In the genomic region with DNA sequence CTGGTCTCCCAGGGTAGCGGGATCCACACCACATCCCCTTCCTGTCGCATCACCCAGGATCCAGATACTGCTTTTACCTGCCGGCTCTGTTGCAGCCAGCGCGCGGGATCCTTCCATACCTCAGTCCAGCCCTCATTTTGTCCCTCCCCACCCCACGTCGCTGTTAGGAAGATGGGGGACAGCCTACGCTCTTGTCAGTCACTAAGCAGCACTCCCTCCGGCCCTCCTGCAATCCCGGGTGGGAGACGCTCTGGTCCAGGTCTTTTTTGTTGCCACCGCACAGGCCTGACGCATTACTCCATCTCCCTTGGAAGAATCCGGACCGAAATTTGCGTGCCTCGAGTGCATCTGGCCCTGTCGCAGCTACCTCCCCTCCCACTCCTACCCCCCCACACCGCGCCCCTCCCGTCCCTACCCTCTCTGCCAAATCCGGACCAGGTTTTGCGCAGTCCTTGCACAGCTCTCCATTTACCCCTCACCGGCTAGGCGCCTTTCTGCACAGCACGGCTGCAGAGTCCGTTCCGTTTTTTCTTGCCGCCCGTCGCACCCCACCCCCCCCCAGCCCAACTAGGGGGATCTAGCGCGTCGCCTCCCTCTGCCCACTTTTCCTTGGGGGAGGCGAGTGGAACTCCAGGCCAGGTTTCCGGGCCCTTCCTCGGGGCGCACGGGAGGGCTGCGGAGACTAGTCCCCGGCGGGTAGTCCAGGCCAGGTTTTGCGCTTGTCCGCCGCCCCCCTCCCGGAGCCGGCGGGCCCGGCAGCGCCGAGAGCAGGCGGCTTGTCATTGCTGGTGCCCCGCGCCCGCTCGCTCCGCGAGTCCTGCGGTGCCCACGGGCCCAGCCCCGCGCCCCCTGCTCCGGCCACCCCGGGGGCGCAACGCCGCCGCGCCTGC, we compare ENCODE assay signal across 8 mouse cellular contexts. TPM values are rescaled to one million over a fixed set of nuclear protein-coding genes. Genes with fewer than 3 reads are reported as not detected.
DNase-seq lines count a peak whose midpoint lies in the region; ATAC-seq and TF ChIP-seq lines count a peak whose summit lies in the region.

Adgrl1 (plus strand) TSS at position 743 of the 890 bp plus-strand sequence.

- peak; percentile 96 for DNase-seq in ZHBTc4 (ENCODE audit: low read depth, low spot score)
- peak; percentile 94 to 96 for DNase-seq in cerebellum, postnatal 4 days (ENCODE audit: low spot score in 2 of 2)
- DNase-seq in gastrocnemius, adult 8-10 months (ENCODE audit: low spot score in 2 of 2) = peak; percentile 61 to 69
- DNase-seq in hindbrain, postnatal 0 days (ENCODE audit: low spot score) = peak; percentile 98
- peak; percentile 92 to 94 for DNase-seq in left cerebral cortex, adult 18-20 months (ENCODE audit: low spot score in 2 of 2)
- DNase-seq in lung, postnatal 4 days = peak; percentile 93 to 97
- DNase-seq in right cerebral cortex, adult 18-20 months = peak; percentile 96
- peak; percentile 78 for DNase-seq in urinary bladder, adult 2 months (ENCODE audit: low spot score)

- H3K36me3 ChIP-seq in hindbrain, postnatal 0 days (ENCODE audit: insufficient read depth, low read length) = no peaks in the 10 kb centered on the region

- peak within 1 kb of the TSS; percentile 99 for H3K27ac ChIP-seq in hindbrain, postnatal 0 days

- TF ChIP-seq CTCF in hindbrain, postnatal 0 days (IDR thresholded peaks at IDR 0.05; ENCODE audit: low read depth) = no peak

- peak within 1 kb of the TSS; percentile 95 for H3K9ac ChIP-seq in hindbrain, postnatal 0 days (replicated peaks; ENCODE audit: low read length)

- H3K4me3 ChIP-seq in hindbrain, postnatal 0 days (ENCODE audit: low read length) = peak within 1 kb of the TSS; percentile 93

- no peaks in the 10 kb centered on the region for H3K9me3 ChIP-seq in hindbrain, postnatal 0 days (ENCODE audit: low read length)

- H3K4me2 ChIP-seq in hindbrain, postnatal 0 days (ENCODE audit: low read depth, low read length) = peak within 1 kb of the TSS; percentile 69

- peak; percentile 94 for ATAC-seq in hindbrain, postnatal 0 days

- H3K27me3 ChIP-seq in hindbrain, postnatal 0 days (ENCODE audit: insufficient read depth, low read length) = no peaks in the 10 kb centered on the region

- under 1% methylated on average over 63 of the region's 70 CpGs for WGBS in hindbrain, postnatal 0 days

- H3K4me1 ChIP-seq in hindbrain, postnatal 0 days (ENCODE audit: insufficient read depth, low read length) = peaks cover 9% of the 10 kb centered on the region

RNA-seq across cellular contexts. Expression of gene Adgrl1, which starts in this region (rescaled TPM):
- total RNA-seq in gastrocnemius, adult 8-10 months (2022) = 10 to 100 TPM in 2 of 4 experiments, 1 to 10 TPM in 2; 9.8 to 17.5 (median 12.5) TPM
- total RNA-seq in hindbrain, postnatal 0 days (2014; rRNA removed) = 393 and 469 TPM in 2 replicates
- 54.2 and 54.6 TPM in 2 replicates for polyA plus RNA-seq in hindbrain, postnatal 0 days (2015; fragmentation: Nextera tagmentation; extraction: Ambion mirVana)
- 100 to 1,000 TPM; 348 to 367 TPM for total RNA-seq in left cerebral cortex, adult 18-20 months (2021)
- polyA plus RNA-seq in urinary bladder, adult 2 months (2012; rRNA removed) = 39.4 and 48.3 TPM in 2 replicates

Comparison
In these comparisons a context has a peak if more than half of its experiments do, and no peak if none do; other contexts are left out.
1. Peak in every context shown above with its lines: DNase-seq, ATAC-seq, H3K4me3 ChIP-seq and H3K27ac ChIP-seq.
2. RNA of gene Adgrl1 (total RNA-seq): 393 to 469 TPM in hindbrain, postnatal 0 days and 348 to 367 TPM in left cerebral cortex, adult 18-20 months; 9.8 to 17.5 TPM in gastrocnemius, adult 8-10 months; every median in the first group is over 10 times any median in the second.